Mouse (Mus musculus) 3134 (cell line): ENCODE measurements around the gene Tmem106a.

Experiments used
- DNase-seq: peaks from one replicate; pipeline ENCODE4 v3.0.0-alpha.2; 2011; ENCODE audit warnings: low spot score; ENCODE audit not compliant: insufficient read length; ENCODE audit errors: extremely low read depth

Gene Tmem106a

GRCm38 (mm10) chr11:101635660-101636059 lies 53.6 kb downstream of the Tmem106a start:
- DNase-seq: no peak

GRCm38 (mm10) chr11:101639761-101640160 lies 57.7 kb downstream of the Tmem106a start:
- no peak for DNase-seq

- peak; percentile 85 for DNase-seq
These were observed 59.0 kb downstream of the Tmem106a start for GRCm38 (mm10) chr11:101640857-101641709.
